Mouse (Mus musculus) lung, adult 2 months (tissue): Measurements from ENCODE around the gene Gm21822. TPM values are rescaled to one million over a fixed set of nuclear protein-coding genes. Genes with fewer than 3 reads are reported as not detected.
"Not testable (repeated sequence)": the region's sequence is repeated elsewhere in the genome, so short reads cannot be mapped to it uniquely, and the experiment has no call there.

Experiments used
- DNase-seq: peaks from one replicate; pipeline ENCODE4 v3.0.0; 2022
- H3K4me1 ChIP-seq: fragments of 200-500 bp; 2 replicates; pipeline ENCODE4 v1.6.1; 2011; ENCODE audit warnings: low read length; ENCODE audit not compliant: control insufficient read depth, insufficient read depth
- H3K4me3 ChIP-seq: fragments of 200-500 bp; replicated peaks from 2 replicates; pipeline ENCODE3; 2011; ENCODE audit warnings: low read depth, mild to moderate bottlenecking, control low read depth, low read length; ENCODE audit errors: extremely low read depth
- WGBS: fragments of 180-500 bp; shearing (Covaris S2); methylation state at CpG from one replicate; pipeline ENCODE4 v1.1.7; 2018; 5-methylcytosine and 5-hydroxymethylcytosine counted together
- polyA plus RNA-seq: library from polyadenylated mRNA; depleted of rRNA; stranded (reverse); fragments of >200 nt; gene quantifications from 2 replicates; pipeline ENCODE4 v1.2.3, GENCODE M21; 2012; rRNA removed

The Gm21822 gene
- polyA plus RNA-seq = not detected in 2 replicates

DNA sequence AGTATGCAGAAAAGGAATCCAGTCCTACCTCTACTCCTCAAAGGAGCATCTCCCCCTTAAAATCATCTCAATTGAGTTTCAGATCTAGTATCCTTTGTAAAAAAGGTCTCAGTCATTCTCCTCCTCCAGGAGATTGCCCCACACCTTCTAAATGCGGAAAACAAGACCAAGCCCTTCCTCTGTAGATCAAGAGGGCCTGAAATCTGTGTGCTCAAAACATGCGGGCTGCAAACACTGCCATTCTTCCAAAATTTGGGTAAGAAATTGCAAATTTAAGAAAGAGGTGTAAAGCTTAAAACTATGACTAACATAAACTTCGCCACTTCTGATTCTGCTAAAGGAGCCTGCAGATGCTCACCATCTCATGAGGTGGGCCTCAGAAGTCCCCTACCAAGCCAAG lies at the start of gene Gm21822:
Gm21822 (plus strand) TSS at position 301 of the 400 bp plus-strand sequence.
- not testable (repeated sequence) for H3K4me3 ChIP-seq, H3K4me1 ChIP-seq, DNase-seq
- no CpG with 5 or more reads among the region's 3 CpGs for WGBS
